Mouse (Mus musculus): ENCODE data around the gene Slc38a10.

Slc38a10 gene

GRCm38 (mm10) chr11:120107026-120107425 lies 44.1 kb downstream of the Slc38a10 start:
- DNase-seq (ENCODE audit: low spot score in 2 of 2) = no peak

GRCm38 (mm10) chr11:120103431-120103997 lies 47.6 kb downstream of the Slc38a10 start:
- DNase-seq (ENCODE audit: low spot score in 2 of 2) = no peak

GRCm38 (mm10) chr11:120101036-120101435 lies 50.1 kb downstream of the Slc38a10 start:
- peak; percentile 73 to 78 for DNase-seq (ENCODE audit: low spot score in 2 of 2)

GRCm38 (mm10) chr11:120098588-120099511 lies 52.3 kb downstream of the Slc38a10 start, which contains the start of the genes Tepsin and Ndufaf8:
Gene Tepsin (minus strand): TSS chr11:120098731.
Gene Ndufaf8 (plus strand): TSS chr11:120098928.
- peak; percentile 100 for DNase-seq (ENCODE audit: low spot score in 2 of 2)

GRCm38 (mm10) chr11:120092817-120093591 lies 58.1 kb downstream of the Slc38a10 start:
- DNase-seq (ENCODE audit: low spot score in 2 of 2) = no peak

GRCm38 (mm10) chr11:120090661-120091060 lies 60.5 kb downstream of the Slc38a10 start:
- no peak for DNase-seq (ENCODE audit: low spot score in 2 of 2)

- peak; percentile 95 to 98 for DNase-seq (ENCODE audit: low spot score in 2 of 2)
These were observed 64.4 kb downstream of the Slc38a10 start, which contains the start of gene Cep131 for GRCm38 (mm10) chr11:120086702-120087152. Gene Cep131 (minus strand): TSS chr11:120086827.

GRCm38 (mm10) chr11:120085891-120086627 lies 65.1 kb downstream of the Slc38a10 start:
- DNase-seq (ENCODE audit: low spot score in 2 of 2) = peak in 1 of 2 experiments; percentile 24

- no peak for DNase-seq (ENCODE audit: low spot score in 2 of 2)
These were observed 70.9 kb downstream of the Slc38a10 start for GRCm38 (mm10) chr11:120080282-120080681.

- no peak for DNase-seq (ENCODE audit: low spot score in 2 of 2)
These were observed 75.0 kb downstream of the Slc38a10 start for GRCm38 (mm10) chr11:120076191-120076590.

- DNase-seq (ENCODE audit: low spot score in 2 of 2) = no peak
These were observed 78.0 kb downstream of the Slc38a10 start for GRCm38 (mm10) chr11:120072986-120073647.

- DNase-seq (ENCODE audit: low spot score in 2 of 2) = no peak
These were observed 79.3 kb downstream of the Slc38a10 start for GRCm38 (mm10) chr11:120071731-120072320.

GRCm38 (mm10) chr11:120071065-120071464 lies 80.1 kb downstream of the Slc38a10 start:
- no peak for DNase-seq (ENCODE audit: low spot score in 2 of 2)

GRCm38 (mm10) chr11:120070286-120070930 lies 80.7 kb downstream of the Slc38a10 start:
- no peak for DNase-seq (ENCODE audit: low spot score in 2 of 2)

GRCm38 (mm10) chr11:120069261-120069660 lies 81.9 kb downstream of the Slc38a10 start:
- no peak for DNase-seq (ENCODE audit: low spot score in 2 of 2)

GRCm38 (mm10) chr11:120067834-120068233 lies 83.3 kb downstream of the Slc38a10 start:
- DNase-seq (ENCODE audit: low spot score in 2 of 2) = no peak

- DNase-seq (ENCODE audit: low spot score in 2 of 2) = peak; percentile 40 to 46
These were observed 85.9 kb downstream of the Slc38a10 start for GRCm38 (mm10) chr11:120065291-120065690.

GRCm38 (mm10) chr11:120064668-120065040 lies 86.5 kb downstream of the Slc38a10 start:
- no peak for DNase-seq (ENCODE audit: low spot score in 2 of 2)

- DNase-seq (ENCODE audit: low spot score in 2 of 2) = no peak
These were observed 87.0 kb downstream of the Slc38a10 start for GRCm38 (mm10) chr11:120064006-120064667.
